In genomic region chr2:3251309-3251708, GRCm38 (mm10) we compare ENCODE assay signal across 33 mouse cellular contexts.
"Had no signal": no experiment of that assay in that cellular context is flagged by ENCODE, and none has a peak within 500 bp of the region (broad histone marks: within the 10 kb centered on the region; RNA-seq: fewer than 3 reads in every experiment).

No protein-coding gene starts in this region.

- H3K27ac ChIP-seq: heart, embryonic 10.5 days; heart, embryonic 13.5 days; heart, embryonic 15.5 days; hindbrain, embryonic 10.5 days; hindbrain, embryonic 12.5 days; hindbrain, embryonic 13.5 days; hindbrain, embryonic 14.5 days; hindbrain, embryonic 15.5 days; hindbrain, postnatal 0 days; kidney, embryonic 15.5 days; kidney, postnatal 0 days; layer of hippocampus, adult 2 months; left cerebral cortex, adult 2 months had no signal

- H3K27me3 ChIP-seq: heart, embryonic 12.5 days; heart, embryonic 13.5 days; heart, embryonic 15.5 days; hindbrain, embryonic 12.5 days; hindbrain, embryonic 13.5 days; hindbrain, embryonic 15.5 days; kidney, embryonic 15.5 days had no signal

- H3K4me1 ChIP-seq: heart, embryonic 10.5 days; heart, embryonic 12.5 days; heart, embryonic 13.5 days; hindbrain, embryonic 10.5 days; hindbrain, embryonic 12.5 days; hindbrain, embryonic 13.5 days; hindbrain, embryonic 15.5 days; kidney, embryonic 15.5 days had no signal

- H3K9me3 ChIP-seq: heart, embryonic 10.5 days; heart, embryonic 13.5 days; heart, embryonic 15.5 days; hindbrain, embryonic 10.5 days; hindbrain, embryonic 12.5 days; hindbrain, embryonic 13.5 days; hindbrain, embryonic 15.5 days; kidney, embryonic 15.5 days had no signal

- ATAC-seq: hindbrain, embryonic 16.5 days; hindbrain, postnatal 0 days; inflammation-experienced regulatory T-cells, adult 6 months had no signal

- H3K4me3 ChIP-seq: heart, embryonic 10.5 days; heart, embryonic 12.5 days; heart, embryonic 13.5 days; heart, embryonic 15.5 days; hindbrain, embryonic 10.5 days; hindbrain, embryonic 12.5 days; hindbrain, embryonic 13.5 days; hindbrain, embryonic 15.5 days; kidney, embryonic 15.5 days; layer of hippocampus, adult 2 months; left cerebral cortex, adult 2 months had no signal

- DNase-seq: heart, postnatal 10 days; heart, postnatal 14 days; heart, postnatal 36 days; heart, postnatal 4 days; kidney, adult 11 months; kidney, adult 18-20 months; kidney, adult 2 months; kidney, adult 8-10 months; kidney, adult 9 months; kidney, postnatal 10 days; kidney, postnatal 14 days; kidney, postnatal 25 days; kidney, postnatal 36 days; kidney, postnatal 4 days; layer of hippocampus, adult 9-11 months; layer of hippocampus, postnatal 36 days had no signal

- H3K4me2 ChIP-seq: heart, embryonic 11.5 days; heart, embryonic 12.5 days; heart, embryonic 13.5 days; heart, embryonic 15.5 days; hindbrain, embryonic 12.5 days; hindbrain, embryonic 13.5 days; hindbrain, embryonic 14.5 days; hindbrain, embryonic 15.5 days; kidney, embryonic 15.5 days had no signal

- H3K36me3 ChIP-seq: heart, embryonic 10.5 days; heart, embryonic 12.5 days; heart, embryonic 13.5 days; heart, embryonic 15.5 days; hindbrain, embryonic 10.5 days; hindbrain, embryonic 12.5 days; hindbrain, embryonic 13.5 days; hindbrain, embryonic 15.5 days; kidney, embryonic 15.5 days had no signal

- H3K9ac ChIP-seq: heart, embryonic 12.5 days; heart, embryonic 13.5 days; heart, embryonic 15.5 days; hindbrain, embryonic 12.5 days; hindbrain, embryonic 13.5 days; hindbrain, embryonic 14.5 days; hindbrain, embryonic 15.5 days; kidney, embryonic 15.5 days had no signal
